Mouse (Mus musculus) left cerebral cortex, postnatal 10 days (tissue): ENCODE measurements around the gene Fam243. TPM values are rescaled to one million over a fixed set of nuclear protein-coding genes. Genes with fewer than 3 reads are reported as not detected.

ENCODE experiments used
- DNase-seq, 2 experiments: peaks; one replicate each; pipeline ENCODE4 v3.0.0; 2021 to 2022; ENCODE audit warnings: low spot score in 2 of 2, mixed read lengths in 1 of 2; ENCODE audit errors: extremely low spot score in 1 of 2
- intact Hi-C: fragments of 180-260 bp; cut with DNase I; formaldehyde crosslinking; loops from one replicate; pipeline ENCODE4 v1.15.1; 2025
- total RNA-seq, 2 experiments: library from RNA; stranded (reverse); gene quantifications; 2 replicates each; pipeline ENCODE4 v1.2.3; 2021

The Fam243 gene
- total RNA-seq, 2 experiments from 2014 or later, result not detected

GRCm38 (mm10) chr16:92325062-92325406 is 3.8 kb upstream of the Fam243 start:
- no peak for DNase-seq
- intact Hi-C loops, result no loop called here

GRCm38 (mm10) chr16:92324309-92325061 is 3.2 kb upstream of the Fam243 start:
- intact Hi-C loops, result no loop called here
- no peak for DNase-seq

- intact Hi-C loops, result no loop called here
- no peak for DNase-seq
Observed at GRCm38 (mm10) chr16:92320361-92320760, 880 bp downstream of the Fam243 start.

GRCm38 (mm10) chr16:92319353-92320109 is 1.7 kb downstream of the Fam243 start:
- DNase-seq, result peak in 1 of 2 experiments; percentile 85

GRCm38 (mm10) chr16:92316049-92316738 is 5.0 kb downstream of the Fam243 start:
- no peak for DNase-seq
- intact Hi-C loops, result loop anchor here (10.0 kb wide), 1 partner anchor 1229 kb away; no protein-coding TSS in a partner anchor

More at GRCm38 (mm10) chr16:92319353-92320109, 1.7 kb downstream of the Fam243 start:
- intact Hi-C loops, result loop anchor here (10.0 kb wide), 1 partner anchor 1225 kb away; no protein-coding TSS in a partner anchor

- intact Hi-C loops, result loop anchor here (10.0 kb wide), 1 partner anchor 1231 kb away; no protein-coding TSS in a partner anchor
- DNase-seq, result peak; percentile 51 to 57
Observed at GRCm38 (mm10) chr16:92313953-92314741, 7.1 kb downstream of the Fam243 start.

- no peak for DNase-seq
- intact Hi-C loops, result no loop called here
Observed at GRCm38 (mm10) chr16:92309126-92309525, 12.1 kb downstream of the Fam243 start.

- no peak for DNase-seq
- intact Hi-C loops, result no loop called here
Observed at GRCm38 (mm10) chr16:92307947-92308346, 13.3 kb downstream of the Fam243 start.

GRCm38 (mm10) chr16:92305519-92305918 is 15.7 kb downstream of the Fam243 start:
- no peak for DNase-seq
- intact Hi-C loops, result no loop called here

- no peak for DNase-seq
- intact Hi-C loops, result no loop called here
Observed at GRCm38 (mm10) chr16:92302506-92302905, 18.7 kb downstream of the Fam243 start.

GRCm38 (mm10) chr16:92301989-92302388 is 19.3 kb downstream of the Fam243 start:
- DNase-seq, result no peak
- intact Hi-C loops, result no loop called here

GRCm38 (mm10) chr16:92301412-92301806 is 19.8 kb downstream of the Fam243 start:
- DNase-seq, result no peak
- intact Hi-C loops, result no loop called here

- peak; percentile 95 to 96 for DNase-seq
- intact Hi-C loops, result no loop called here
Observed at GRCm38 (mm10) chr16:92300649-92301411, 20.4 kb downstream of the Fam243 start, which contains the start of gene Smim11. Gene Smim11, plus strand, starts transcription at chr16:92301286.

- DNase-seq, result no peak
- intact Hi-C loops, result no loop called here
Observed at GRCm38 (mm10) chr16:92295328-92295727, 25.9 kb downstream of the Fam243 start.

GRCm38 (mm10) chr16:92294267-92294970 is 26.8 kb downstream of the Fam243 start:
- DNase-seq, result no peak
- intact Hi-C loops, result no loop called here

- no peak for DNase-seq
- intact Hi-C loops, result no loop called here
Observed at GRCm38 (mm10) chr16:92292101-92292500, 29.1 kb downstream of the Fam243 start, which contains the start of gene Kcne2. Gene Kcne2, plus strand, starts transcription at chr16:92292389.

- intact Hi-C loops, result no loop called here
- no peak for DNase-seq
Observed at GRCm38 (mm10) chr16:92290045-92290444, 31.2 kb downstream of the Fam243 start.
